Mouse (Mus musculus): Measurements from ENCODE around the gene 6030452D12Rik.

- TF ChIP-seq GATA1 (IDR thresholded peaks at IDR 0.05; ENCODE audit: low read length) (no peak), TAL1 (IDR thresholded peaks at IDR 0.05; ENCODE audit: low read length) (no peak)
Measured at GRCm38 (mm10) chr8:106548366-106548936, 48.1 kb downstream of the 6030452D12Rik start.

Measured in erythroblast, embryonic 14.5 days (primary cell).